Mouse (Mus musculus) frontal cortex, adult (tissue): Measurements from ENCODE around the gene Vmn1r49.
"Not testable (repeated sequence)": the region's sequence is repeated elsewhere in the genome, so short reads cannot be mapped to it uniquely, and the experiment has no call there.

ENCODE experiments used
- ATAC-seq: cut with Nextera tagmentation; 2 replicates; pipeline ENCODE4 v1.9.2; 2017; ENCODE audit warnings: mild to moderate bottlenecking, moderate library complexity, mixed read lengths; ENCODE audit not compliant: low TSS enrichment

Vmn1r49 gene

DNA sequence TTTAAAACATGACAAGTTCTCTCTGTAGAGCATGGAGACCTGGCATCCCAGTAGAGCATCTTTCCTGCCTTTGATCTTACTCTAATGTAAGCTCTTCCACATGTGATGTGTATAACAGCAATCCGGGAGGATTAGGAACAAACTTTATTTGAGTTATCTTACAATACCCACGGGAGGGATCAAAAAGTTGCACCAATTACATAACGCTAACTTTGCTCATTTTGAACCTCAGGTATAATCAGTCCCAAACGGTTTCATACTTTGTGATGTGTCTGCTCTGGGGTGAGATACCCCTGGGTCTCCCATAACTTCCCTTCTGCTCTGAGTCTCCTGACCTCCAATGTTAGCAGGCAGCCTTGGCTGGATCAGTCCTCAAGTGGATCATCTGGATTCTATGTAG is at the start of gene Vmn1r49:
TSS of gene Vmn1r49 (minus strand) at position 101 of the 400 bp plus-strand sequence.
- no peak for ATAC-seq

DNA sequence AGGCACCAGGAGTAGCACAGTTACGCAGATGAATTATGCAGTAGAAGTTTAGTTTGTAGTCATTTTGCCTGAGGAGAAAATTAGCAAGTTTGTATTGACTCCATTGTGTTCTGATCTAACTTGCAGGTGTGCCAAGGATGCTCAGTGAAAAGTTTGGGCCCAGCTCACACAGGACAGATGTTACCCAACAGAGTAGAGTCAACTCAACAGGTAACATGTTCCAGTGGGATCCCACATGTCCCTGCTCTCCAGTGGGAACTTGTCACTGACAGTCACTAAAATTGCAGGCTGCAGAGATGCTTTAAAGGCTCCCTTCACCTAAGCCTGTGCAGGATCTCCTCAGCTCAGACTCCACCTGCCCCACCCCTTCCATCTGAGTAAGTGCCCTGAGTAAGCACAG is 44.0 kb upstream of the Vmn1r49 start, which contains the start of gene Vmn1r51:
TSS of gene Vmn1r51 (plus strand) at position 301 of the 400 bp plus-strand sequence.
- not testable (repeated sequence) for ATAC-seq

DNA sequence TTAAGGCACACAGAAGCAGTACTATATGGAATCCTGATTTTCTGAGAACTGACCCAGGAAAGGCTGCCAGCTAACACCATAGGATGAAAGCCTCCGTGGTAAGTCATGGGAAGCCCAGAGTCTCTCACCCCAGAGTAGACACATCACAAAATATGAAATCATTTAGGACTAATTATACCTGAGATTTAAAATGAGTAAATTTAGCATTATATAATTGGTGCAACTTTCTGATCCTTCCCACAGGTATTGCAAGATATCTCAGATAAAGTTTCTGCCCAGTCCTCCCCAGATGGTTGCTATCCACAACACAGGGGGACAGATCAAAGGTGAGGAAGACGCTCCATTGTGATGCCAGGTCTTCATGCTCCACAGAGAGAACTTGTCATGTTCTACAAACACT is 22.8 kb upstream of the Vmn1r49 start, which contains the start of gene Vmn1r50:
TSS of gene Vmn1r50 (plus strand) at position 301 of the 400 bp plus-strand sequence.
- ATAC-seq: no peak

- no peak for ATAC-seq
These were observed 22.3 kb upstream of the Vmn1r49 start for GRCm38 (mm10) chr6:90100566-90100965.

- ATAC-seq: not testable (repeated sequence)
These were observed 41.6 kb downstream of the Vmn1r49 start, which contains the start of gene Vmn1r48 for GRCm38 (mm10) chr6:90036741-90037140. Vmn1r48 (minus strand) TSS chr6:90036841.
